In genomic region chr4:102859259-102860194, GRCm38 (mm10) we compare ENCODE assay signal across 9 mouse cellular contexts.
DNase-seq lines count a peak whose midpoint lies in the region; ATAC-seq and TF ChIP-seq lines count a peak whose summit lies in the region.
"Had no signal": no experiment of that assay in that cellular context is flagged by ENCODE, and none has a peak within 500 bp of the region (broad histone marks: within the 10 kb centered on the region; RNA-seq: fewer than 3 reads in every experiment).

No protein-coding gene starts in this region.

- H3K27ac ChIP-seq in ES-E14 (ENCODE audit: insufficient read depth, low read depth, low read length, poor library complexity, severe bottlenecking): no peak overlapping the region
- no peak overlapping the region for H3K27ac ChIP-seq in testis, adult 2 months (ENCODE audit: control insufficient read depth, insufficient read depth, low read depth, low read length)
- H3K27ac ChIP-seq in midbrain, embryonic 16.5 days (ENCODE audit: low read length): no peak overlapping the region
- H3K27ac ChIP-seq: limb, embryonic 15.5 days had no signal

- ATAC-seq in common myeloid progenitor, adult 5-6 weeks (replicated peaks; ENCODE audit: low read depth, poor library complexity, severe bottlenecking): peak; percentile 91
- no peak for ATAC-seq in midbrain, embryonic 16.5 days

- H3K27me3 ChIP-seq in testis, adult 2 months (ENCODE audit: control insufficient read depth, insufficient read depth, low read length): no peaks in the 10 kb centered on the region
- H3K27me3 ChIP-seq in midbrain, embryonic 16.5 days (ENCODE audit: control insufficient read depth, insufficient read depth, low read depth, low read length): no peaks in the 10 kb centered on the region
- H3K27me3 ChIP-seq: limb, embryonic 15.5 days had no signal

- H3K4me2 ChIP-seq in midbrain, embryonic 16.5 days (ENCODE audit: low read length): no peak overlapping the region
- H3K4me2 ChIP-seq: limb, embryonic 15.5 days had no signal

- no peaks in the 10 kb centered on the region for H3K9me3 ChIP-seq in ES-E14 (ENCODE audit: control insufficient read depth, insufficient read depth, low read depth, low read length)
- H3K9me3 ChIP-seq in midbrain, embryonic 16.5 days (replicated peaks; ENCODE audit: control insufficient read depth, low read length, poor library complexity, severe bottlenecking): no peaks in the 10 kb centered on the region
- H3K9me3 ChIP-seq: limb, embryonic 15.5 days had no signal

- DNase-seq in kidney, postnatal 4 days: peak; percentile 21 to 22
- no peak for DNase-seq in kidney, adult 11 months
- peak; percentile 43 for DNase-seq in ES-E14 (ENCODE audit: low read depth, low spot score)
- no peak for DNase-seq in right cerebral cortex, postnatal 25 days
- no peak for DNase-seq in ovary, postnatal 10 days (ENCODE audit: low spot score)

- H3K4me1 ChIP-seq in ES-E14 (ENCODE audit: control insufficient read depth in 2 of 2, insufficient read depth in 2 of 2, low read length in 2 of 2, poor library complexity in 1 of 2): no peaks in the 10 kb centered on the region
- peaks cover 2% of the 10 kb centered on the region; the same call in 1 of the 2 replicates for H3K4me1 ChIP-seq in testis, adult 2 months (ENCODE audit: control insufficient read depth, insufficient read depth, low read length)
- peaks cover 11% of the 10 kb centered on the region for H3K4me1 ChIP-seq in midbrain, embryonic 16.5 days (ENCODE audit: control insufficient read depth, insufficient read depth, low read length)
- H3K4me1 ChIP-seq: limb, embryonic 15.5 days had no signal

- no peaks in the 10 kb centered on the region for H3K36me3 ChIP-seq in ES-E14 (ENCODE audit: control insufficient read depth, insufficient read depth, low read length, poor library complexity, severe bottlenecking)
- no peaks in the 10 kb centered on the region for H3K36me3 ChIP-seq in testis, adult 2 months (ENCODE audit: control insufficient read depth, insufficient read depth, low read length)
- H3K36me3 ChIP-seq in midbrain, embryonic 16.5 days (ENCODE audit: control insufficient read depth, insufficient read depth, low read length): no peaks in the 10 kb centered on the region
- H3K36me3 ChIP-seq: limb, embryonic 15.5 days had no signal

- H3K9ac ChIP-seq in ES-E14 (ENCODE audit: insufficient read depth, low read depth, low read length, poor library complexity, severe bottlenecking): no peak overlapping the region
- H3K9ac ChIP-seq in midbrain, embryonic 16.5 days (ENCODE audit: low read depth, low read length): no peak overlapping the region
- H3K9ac ChIP-seq: limb, embryonic 15.5 days had no signal

- no peak for TF ChIP-seq POLR2A in testis, adult 2 months (IDR thresholded peaks at IDR 0.05; ENCODE audit: control insufficient read depth, low read depth, low read length)

- 94% methylated on average over 15 of the region's 15 CpGs for WGBS in midbrain, embryonic 16.5 days

- in situ Hi-C loops in ES-E14 (cut with MboI; ENCODE audit: low sequenced_read_pairs in 2 of 2, unreplicated experiment in 2 of 2): no loop called here

- peak overlapping the region; percentile 21 to 81; a peak in 3 of 4 replicates for H3K4me3 ChIP-seq in ES-E14 (ENCODE audit: insufficient read depth in 1 of 2, low read depth in 1 of 2, low read length in 2 of 2, poor library complexity in 1 of 2, severe bottlenecking in 1 of 2)
- peak overlapping the region; percentile 65; the same call in 1 of the 2 replicates for H3K4me3 ChIP-seq in testis, adult 2 months (ENCODE audit: control insufficient read depth, low read depth, low read length)
- no peak overlapping the region for H3K4me3 ChIP-seq in midbrain, embryonic 16.5 days (ENCODE audit: low read depth, low read length)
- H3K4me3 ChIP-seq: limb, embryonic 15.5 days had no signal

- peak; percentile 75; the same call in 1 of the 2 replicates for TF ChIP-seq CTCF in testis, adult 2 months (IDR thresholded peaks at IDR 0.05; ENCODE audit: control insufficient read depth, insufficient read depth, insufficient replicate concordance, low read depth, low read length)

TF ChIP-seq in ES-E14, 5 proteins besides CTCF, POLR2A, EP300 and RAD21:
- TF ChIP-seq HCFC1 (IDR thresholded peaks at IDR 0.05; ENCODE audit: borderline replicate concordance, insufficient read depth, low read length): no peak
- TF ChIP-seq CHD2 (IDR thresholded peaks at IDR 0.05; ENCODE audit: low read depth, low read length): no peak
- TF ChIP-seq ZC3H11A (IDR thresholded peaks at IDR 0.05; ENCODE audit: borderline replicate concordance, low read depth, low read length): no peak; the same call in 1 of the 2 replicates
- no peak for TF ChIP-seq ZNF384 (IDR thresholded peaks at IDR 0.05; ENCODE audit: low read depth, low read length)
- no peak for TF ChIP-seq MAFK (IDR thresholded peaks at IDR 0.05; ENCODE audit: insufficient read depth, low read depth, low read length)

Comparison
In these comparisons a context has a peak if more than half of its experiments do, and no peak if none do; other contexts are left out.
1. DNase-seq: peak in kidney, postnatal 4 days (2 of 2) and ES-E14 (single experiment); none in kidney, adult 11 months (single experiment), right cerebral cortex, postnatal 25 days (single experiment) and ovary, postnatal 10 days (single experiment).